Mouse (Mus musculus) kidney, postnatal 0 days (tissue): ENCODE results near the gene Hsd17b13. TPM values are rescaled to one million over a fixed set of nuclear protein-coding genes. Genes with fewer than 3 reads are reported as not detected.
"Not testable (repeated sequence)": the region's sequence is repeated elsewhere in the genome, so short reads cannot be mapped to it uniquely, and the experiment has no call there.

ENCODE experiments used
- ATAC-seq: fragments of 200-750 bp; cut with Nextera tagmentation; replicated peaks from 2 replicates; pipeline ENCODE4 v1.8.0; 2017; ENCODE audit warnings: low read depth, moderate number of reproducible peaks, moderate TSS enrichment, moderate library complexity; ENCODE audit not compliant: low FRiP score
- DNase-seq: peaks from one replicate; pipeline ENCODE4 v3.0.0-alpha.2; 2016; ENCODE audit warnings: low spot score
- H3K27ac ChIP-seq: fragments of 300-500 bp; sonication (generic); 2 replicates; pipeline ENCODE4 v1.5.1; 2014; ENCODE audit warnings: mild to moderate bottlenecking
- H3K27me3 ChIP-seq: fragments of 300-500 bp; sonication (generic); 2 replicates; pipeline ENCODE4 v1.6.1; 2014; ENCODE audit warnings: low read length, mixed read lengths; ENCODE audit not compliant: insufficient read depth
- H3K36me3 ChIP-seq: fragments of 300-500 bp; sonication (generic); 2 replicates; pipeline ENCODE4 v1.6.1; 2014; ENCODE audit warnings: low read length, mixed read lengths; ENCODE audit not compliant: insufficient read depth
- H3K4me1 ChIP-seq: fragments of 300-500 bp; sonication (generic); replicated peaks from 2 replicates; pipeline ENCODE4 v1.6.1; 2014; ENCODE audit warnings: antibody characterized with exemption, low read length, mixed read lengths; ENCODE audit not compliant: insufficient read depth
- H3K4me2 ChIP-seq: fragments of 300-500 bp; sonication (generic); 2 replicates; pipeline ENCODE4 v1.6.1; 2014; ENCODE audit warnings: mild to moderate bottlenecking, low read length, moderate library complexity, mixed read lengths
- H3K4me3 ChIP-seq: fragments of 300-500 bp; sonication (generic); replicated peaks from 2 replicates; pipeline ENCODE4 v1.5.1; 2014; ENCODE audit warnings: low read depth, low read length
- H3K9ac ChIP-seq: fragments of 300-500 bp; sonication (generic); 2 replicates; pipeline ENCODE4 v1.6.1; 2014; ENCODE audit warnings: low read depth, low read length
- H3K9me3 ChIP-seq: fragments of 300-500 bp; sonication (generic); replicated peaks from 2 replicates; pipeline ENCODE4 v1.6.1; 2016; ENCODE audit warnings: low read length, inconsistent platforms, mixed read lengths
- CTCF ChIP-seq: IDR thresholded peaks from 2 replicates; pipeline ENCODE4 v1.5.1; 2016; ENCODE audit warnings: antibody characterized with exemption, low read depth, mild to moderate bottlenecking, moderate library complexity
- WGBS: fragments of 180-500 bp; shearing (Covaris S2); extraction: QIAGEN DNeasy Blood & Tissue Kit; methylation state at CpG from one replicate; pipeline ENCODE4 v1.1.7; 2014; 5-methylcytosine and 5-hydroxymethylcytosine counted together
- polyA plus RNA-seq: library from polyadenylated mRNA; unstranded; fragments of >200 nt; fragmentation: Nextera tagmentation; extraction: Ambion mirVana; gene quantifications from 2 replicates; pipeline ENCODE4 v1.2.1, GENCODE M21; 2015

The Hsd17b13 gene
- polyA plus RNA-seq, 1 experiment from 2014 or later = 0.13 TPM

DNA sequence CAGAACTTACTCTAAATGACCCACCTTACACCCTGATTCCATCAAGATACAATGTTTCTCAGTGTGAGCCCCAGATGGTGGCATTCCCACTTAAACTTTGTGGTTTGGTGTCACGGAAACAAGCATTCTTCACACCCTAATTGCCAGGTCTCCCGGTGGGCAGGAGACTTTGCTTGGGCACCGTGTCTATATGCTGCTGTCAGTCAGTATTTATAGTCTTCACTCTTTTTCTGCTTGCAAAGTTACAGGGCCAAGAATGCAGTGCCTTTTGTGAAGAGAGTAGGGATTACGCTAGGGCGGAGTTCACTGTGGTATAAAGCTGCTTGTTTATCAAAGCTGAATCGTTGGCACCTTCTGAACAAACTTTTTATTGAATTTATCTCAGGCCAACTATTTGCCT, 34.0 kb downstream of the Hsd17b13 start:
- no peaks in the 10 kb centered on the region for H3K27me3 ChIP-seq
- H3K36me3 ChIP-seq = no peaks in the 10 kb centered on the region
- H3K4me1 ChIP-seq = 0 out of 2 replicates have a peak, but pooled peaks cover 3% of the 10 kb centered on the region
- no peak overlapping the region for H3K4me3 ChIP-seq
- no peak overlapping the region for H3K9ac ChIP-seq
- TF ChIP-seq CTCF = no peak
- WGBS = 51% methylated on average over 6 of the region's 6 CpGs
- ATAC-seq (no peak), DNase-seq (no peak)
- no peak overlapping the region for H3K4me2 ChIP-seq
- no peak overlapping the region for H3K27ac ChIP-seq
- H3K9me3 ChIP-seq = no peaks in the 10 kb centered on the region

DNA sequence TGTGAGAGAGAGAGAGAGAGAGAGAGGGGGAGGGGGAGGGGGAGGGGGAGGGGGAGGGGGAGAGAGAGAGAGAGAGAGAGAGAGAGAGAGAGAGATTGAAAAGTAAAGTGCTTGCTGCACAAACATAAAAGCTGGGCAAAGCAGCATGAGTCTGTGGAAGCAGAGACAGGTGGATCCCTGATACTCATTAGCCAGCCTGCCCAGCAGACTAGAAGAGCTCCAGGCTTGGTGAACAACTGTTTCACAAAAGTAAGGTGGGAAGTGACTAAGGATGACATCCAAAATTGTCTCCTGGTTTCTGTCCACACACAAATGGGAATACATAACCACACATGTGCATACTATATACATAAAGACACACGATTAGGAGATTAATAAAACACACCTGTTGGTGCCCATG, 37.4 kb downstream of the Hsd17b13 start:
- no peaks in the 10 kb centered on the region for H3K9me3 ChIP-seq
- no peak for TF ChIP-seq CTCF
- no peak overlapping the region for H3K4me2 ChIP-seq
- no peaks in the 10 kb centered on the region for H3K36me3 ChIP-seq
- WGBS = 87% methylated on average over 1 of the region's 1 CpGs
- no peaks in the 10 kb centered on the region for H3K27me3 ChIP-seq
- DNase-seq = no peak
- H3K9ac ChIP-seq = no peak overlapping the region
- ATAC-seq = no peak
- no peak overlapping the region for H3K27ac ChIP-seq
- H3K4me1 ChIP-seq = 0 out of 2 replicates have a peak, but pooled peaks cover 3% of the 10 kb centered on the region
- no peak overlapping the region for H3K4me3 ChIP-seq

GRCm38 (mm10) chr5:103939350-103939652, 37.9 kb downstream of the Hsd17b13 start:
- Histone ChIP-seq H3K4me1 (0 out of 2 replicates have a peak, but pooled peaks cover 3% of the 10 kb centered on the region), H3K9me3 (no peaks in the 10 kb centered on the region), H3K9ac (no peak overlapping the region), H3K4me3 (no peak overlapping the region), H3K36me3 (no peaks in the 10 kb centered on the region), H3K4me2 (no peak overlapping the region), H3K27me3 (no peaks in the 10 kb centered on the region), H3K27ac (no peak overlapping the region)
- no peak for TF ChIP-seq CTCF
- 61% methylated on average over 7 of the region's 7 CpGs for WGBS
- DNase-seq (no peak), ATAC-seq (0 out of 2 replicates have a peak, but pooled peaks have one; percentile 17)

DNA sequence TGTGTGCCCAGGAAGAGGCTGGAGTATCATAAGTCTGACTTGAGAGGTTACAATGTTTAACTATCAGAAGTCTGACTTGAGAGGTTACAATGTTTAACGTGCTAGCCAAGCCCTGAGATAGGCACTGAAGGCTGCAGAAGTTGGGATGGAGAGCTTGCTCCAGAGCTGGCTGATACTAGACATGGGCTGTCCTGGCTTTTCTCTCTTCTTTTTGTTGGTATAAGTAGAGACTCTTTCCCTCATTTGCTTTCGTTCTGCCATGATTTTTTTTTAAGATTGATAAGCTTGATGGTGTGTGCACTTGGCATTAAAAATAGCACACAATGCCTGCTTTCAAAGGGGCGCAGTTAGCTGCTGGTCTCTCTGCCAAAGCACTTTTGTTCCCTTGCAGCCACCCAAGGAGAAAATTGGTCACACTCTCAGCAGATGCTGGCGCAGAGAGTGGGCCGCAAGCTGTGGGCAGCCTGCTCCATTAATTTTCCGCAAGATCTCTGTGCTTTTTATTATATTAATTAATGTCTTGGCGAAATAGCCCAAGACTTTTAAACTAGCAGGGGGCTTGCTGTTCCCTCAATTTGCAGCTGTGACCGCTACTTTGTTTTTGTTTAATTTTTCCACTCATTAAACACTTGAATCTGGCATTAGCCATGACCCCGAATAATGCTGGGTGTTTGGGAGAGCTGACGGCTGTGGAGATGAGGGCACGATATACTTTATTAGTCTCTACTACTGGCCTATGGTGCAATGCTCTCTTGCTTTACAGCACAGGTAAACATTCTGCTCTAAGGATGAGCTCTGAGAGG, 38.5 kb downstream of the Hsd17b13 start:
- Histone ChIP-seq H3K27me3 (no peaks in the 10 kb centered on the region), H3K27ac (no peak overlapping the region), H3K4me1 (0 out of 2 replicates have a peak, but pooled peaks cover 3% of the 10 kb centered on the region), H3K36me3 (no peaks in the 10 kb centered on the region), H3K4me2 (no peak overlapping the region), H3K9ac (no peak overlapping the region), H3K4me3 (no peak overlapping the region), H3K9me3 (no peaks in the 10 kb centered on the region)
- ATAC-seq (0 out of 2 replicates have a peak, but pooled peaks have one; percentile 43), DNase-seq (no peak)
- WGBS = 36% methylated on average over 11 of the region's 11 CpGs
- TF ChIP-seq CTCF = no peak

GRCm38 (mm10) chr5:103936906-103937589, 40.2 kb downstream of the Hsd17b13 start:
- no peaks in the 10 kb centered on the region for H3K9me3 ChIP-seq

DNA sequence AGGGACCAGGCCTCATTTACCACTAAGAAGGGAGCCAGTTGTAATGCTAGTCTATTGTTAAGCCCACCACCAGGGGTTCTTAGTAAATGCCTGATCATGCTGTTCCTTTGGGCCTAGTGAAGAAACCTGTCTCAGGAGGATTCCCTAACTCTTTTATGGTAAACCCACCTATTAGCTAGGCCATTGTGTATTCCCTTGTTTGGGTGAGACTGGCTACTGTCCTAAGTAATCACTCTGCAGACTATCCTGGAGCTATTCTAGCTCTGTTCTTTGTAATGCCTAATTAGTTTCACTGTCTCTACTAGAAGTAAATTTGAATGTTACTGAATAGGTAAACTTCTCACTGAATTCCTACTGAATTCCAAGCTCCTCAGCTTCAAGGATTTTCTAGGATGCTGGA, 45.3 kb downstream of the Hsd17b13 start:
- H3K36me3 ChIP-seq, ATAC-seq, H3K27ac ChIP-seq, H3K9ac ChIP-seq, H3K4me3 ChIP-seq, H3K9me3 ChIP-seq, H3K4me2 ChIP-seq, H3K4me1 ChIP-seq, H3K27me3 ChIP-seq, DNase-seq: not testable (repeated sequence)

More at GRCm38 (mm10) chr5:103936906-103937589, 40.2 kb downstream of the Hsd17b13 start:
- DNase-seq (peak; percentile 61), ATAC-seq (no peak)
- H3K36me3 ChIP-seq = no peaks in the 10 kb centered on the region
- 0 out of 2 replicates have a peak, but pooled peaks cover 3% of the 10 kb centered on the region for H3K4me1 ChIP-seq
- H3K27me3 ChIP-seq = no peaks in the 10 kb centered on the region
- H3K27ac ChIP-seq = no peak overlapping the region
- WGBS = 51% methylated on average over 14 of the region's 14 CpGs
- no peak overlapping the region for H3K9ac ChIP-seq
- TF ChIP-seq CTCF = peak; percentile 70
- no peak overlapping the region for H3K4me2 ChIP-seq
- no peak overlapping the region for H3K4me3 ChIP-seq
